Mouse (Mus musculus): Measurements from ENCODE around the gene Tnni3k.

Tnni3k gene

GRCm38 (mm10) chr3:155055231-155055916, at the start of gene Tnni3k:
Gene Tnni3k, minus strand, starts transcription at chr3:155055407.
- DNase-seq (ENCODE audit: low spot score): no peak

GRCm38 (mm10) chr3:155099266-155099665, 44.1 kb upstream of the Tnni3k start:
- no peak for DNase-seq (ENCODE audit: low spot score)

GRCm38 (mm10) chr3:155093116-155093956, 38.1 kb upstream of the Tnni3k start, which contains the start of the genes Fpgt and Lrriq3:
Gene Fpgt, minus strand, starts transcription at chr3:155093403.
Gene Lrriq3, plus strand, starts transcription at chr3:155093434.
- DNase-seq (ENCODE audit: low spot score): peak; percentile 78

GRCm38 (mm10) chr3:155092081-155092480, 36.9 kb upstream of the Tnni3k start:
- no peak for DNase-seq (ENCODE audit: low spot score)

- no peak for DNase-seq (ENCODE audit: low spot score)
These were observed 22.7 kb upstream of the Tnni3k start for GRCm38 (mm10) chr3:155077908-155078307.

- DNase-seq (ENCODE audit: low spot score): no peak
These were observed 4.2 kb upstream of the Tnni3k start for GRCm38 (mm10) chr3:155059449-155059822.

- no peak for DNase-seq (ENCODE audit: low spot score)
These were observed 3.7 kb upstream of the Tnni3k start for GRCm38 (mm10) chr3:155058800-155059448.

- DNase-seq (ENCODE audit: low spot score): no peak
These were observed 2.4 kb upstream of the Tnni3k start for GRCm38 (mm10) chr3:155057566-155057965.

GRCm38 (mm10) chr3:155056606-155057005, 1.4 kb upstream of the Tnni3k start:
- no peak for DNase-seq (ENCODE audit: low spot score)

- no peak for DNase-seq (ENCODE audit: low spot score)
These were observed 2.0 kb downstream of the Tnni3k start for GRCm38 (mm10) chr3:155053189-155053588.

- no peak for DNase-seq (ENCODE audit: low spot score)
These were observed 3.2 kb downstream of the Tnni3k start for GRCm38 (mm10) chr3:155052021-155052420.

- no peak for DNase-seq (ENCODE audit: low spot score)
These were observed 16.0 kb downstream of the Tnni3k start for GRCm38 (mm10) chr3:155039012-155039836.

GRCm38 (mm10) chr3:155034323-155034722, 20.9 kb downstream of the Tnni3k start:
- DNase-seq (ENCODE audit: low spot score): no peak

- DNase-seq (ENCODE audit: low spot score): no peak
These were observed 25.0 kb downstream of the Tnni3k start for GRCm38 (mm10) chr3:155030200-155030599.

GRCm38 (mm10) chr3:155002781-155003180, 52.4 kb downstream of the Tnni3k start:
- DNase-seq (ENCODE audit: low spot score): no peak

GRCm38 (mm10) chr3:155001056-155001455, 54.2 kb downstream of the Tnni3k start:
- DNase-seq (ENCODE audit: low spot score): no peak

- DNase-seq (ENCODE audit: low spot score): no peak
These were observed 62.5 kb downstream of the Tnni3k start for GRCm38 (mm10) chr3:154992678-154993077.

GRCm38 (mm10) chr3:154979101-154979500, 76.1 kb downstream of the Tnni3k start:
- DNase-seq (ENCODE audit: low spot score): no peak

GRCm38 (mm10) chr3:154971626-154972025, 83.6 kb downstream of the Tnni3k start:
- no peak for DNase-seq (ENCODE audit: low spot score)

- DNase-seq (ENCODE audit: low spot score): no peak
These were observed 84.2 kb downstream of the Tnni3k start for GRCm38 (mm10) chr3:154970981-154971380.

- DNase-seq (ENCODE audit: low spot score): no peak
These were observed 93.9 kb downstream of the Tnni3k start for GRCm38 (mm10) chr3:154961284-154961683.

GRCm38 (mm10) chr3:154953088-154953487, 102.1 kb downstream of the Tnni3k start:
- no peak for DNase-seq (ENCODE audit: low spot score)

Measured in urinary bladder, postnatal 25 days (tissue).